Mouse (Mus musculus): ENCODE measurements around the gene Lipt2. TPM values are rescaled to one million over a fixed set of nuclear protein-coding genes. Genes with fewer than 3 reads are reported as not detected.

Gene Lipt2
- total and polyA plus RNA-seq, 3 experiments, result 5.7 to 6.6 (median 6.0) TPM

DNA sequence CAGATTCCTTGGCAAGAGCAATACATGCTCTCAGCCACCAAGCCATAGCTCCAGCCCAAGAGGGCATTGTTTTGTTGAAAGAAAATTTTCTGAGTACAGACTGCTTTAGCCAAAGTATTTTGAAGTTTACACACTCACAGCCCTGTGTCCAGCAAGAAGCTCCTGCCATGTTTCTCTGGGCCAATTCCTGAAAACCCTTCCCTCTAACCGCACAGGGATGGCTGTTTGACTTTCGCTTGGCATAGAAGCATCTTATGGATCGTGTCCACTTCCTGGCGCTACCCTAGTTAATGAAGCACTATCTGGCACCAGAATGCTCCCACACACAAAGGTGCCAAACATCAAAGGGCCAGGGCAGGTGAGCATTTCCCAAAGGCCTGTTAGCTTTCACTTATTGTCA is 10.5 kb upstream of the Lipt2 start:
- Histone ChIP-seq H3K27me3 (ENCODE audit: control insufficient read depth, insufficient read depth, low read length) (no peaks in the 10 kb centered on the region), H3K79me2 (replicated peaks; ENCODE audit: control insufficient read depth, insufficient read depth, low read length) (no peaks in the 10 kb centered on the region), H3K27ac (no peak overlapping the region), H3K4me3 (no peak overlapping the region), H3K36me3 (ENCODE audit: control insufficient read depth, insufficient read depth, low read length) (no peaks in the 10 kb centered on the region), H3K4me1 (ENCODE audit: control insufficient read depth, insufficient read depth, low read length) (no peaks in the 10 kb centered on the region), H3K9ac (ENCODE audit: low read depth, low read length) (no peak overlapping the region)
- TF ChIP-seq EP300 (IDR thresholded peaks at IDR 0.05; ENCODE audit: insufficient read depth, low read depth, low read length) (no peak), CTCF (IDR thresholded peaks at IDR 0.05) (no peak), POLR2A (IDR thresholded peaks at IDR 0.05; ENCODE audit: insufficient read depth, low read depth, low read length) (no peak)
- intact Hi-C loops (cut with DNase I), result no loop called here
- no peak for DNase-seq
- 78% methylated on average over 4 of the region's 4 CpGs for WGBS

DNA sequence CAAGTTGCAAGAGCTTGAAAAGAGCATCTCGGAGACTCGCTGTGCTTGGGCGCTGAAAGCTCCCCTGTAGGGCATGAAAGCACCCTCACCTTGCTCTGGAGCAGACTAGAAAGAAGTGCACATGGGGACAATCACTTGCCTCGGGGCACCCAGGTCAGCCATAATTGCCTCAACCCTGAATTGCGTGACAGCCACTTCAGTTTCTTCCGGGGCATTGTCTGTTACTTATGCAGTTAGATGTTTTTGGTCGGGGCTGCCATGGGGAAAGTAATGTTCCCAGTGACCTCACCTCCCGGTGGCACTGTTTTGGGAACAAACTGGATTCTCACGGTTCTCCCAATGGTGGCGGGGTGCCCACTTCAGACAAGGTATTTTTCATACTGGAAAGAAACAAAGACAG is 9.0 kb upstream of the Lipt2 start:
- Histone ChIP-seq H3K36me3 (ENCODE audit: control insufficient read depth, insufficient read depth, low read length) (no peaks in the 10 kb centered on the region), H3K4me1 (ENCODE audit: control insufficient read depth, insufficient read depth, low read length) (no peaks in the 10 kb centered on the region), H3K9ac (ENCODE audit: low read depth, low read length) (no peak overlapping the region), H3K27me3 (ENCODE audit: control insufficient read depth, insufficient read depth, low read length) (no peaks in the 10 kb centered on the region), H3K79me2 (replicated peaks; ENCODE audit: control insufficient read depth, insufficient read depth, low read length) (no peaks in the 10 kb centered on the region), H3K4me3 (no peak overlapping the region), H3K27ac (no peak overlapping the region)
- DNase-seq, result no peak
- TF ChIP-seq POLR2A (IDR thresholded peaks at IDR 0.05; ENCODE audit: insufficient read depth, low read depth, low read length), result no peak
- TF ChIP-seq EP300 (IDR thresholded peaks at IDR 0.05; ENCODE audit: insufficient read depth, low read depth, low read length), result no peak
- no peak for TF ChIP-seq CTCF (IDR thresholded peaks at IDR 0.05)
- intact Hi-C loops (cut with DNase I), result no loop called here
- 56% methylated on average over 10 of the region's 10 CpGs for WGBS

GRCm38 (mm10) chr7:100150626-100151025 is 8.5 kb upstream of the Lipt2 start:
- Histone ChIP-seq H3K4me1 (ENCODE audit: control insufficient read depth, insufficient read depth, low read length) (no peaks in the 10 kb centered on the region), H3K27me3 (ENCODE audit: control insufficient read depth, insufficient read depth, low read length) (no peaks in the 10 kb centered on the region), H3K9ac (ENCODE audit: low read depth, low read length) (no peak overlapping the region), H3K27ac (no peak overlapping the region), H3K79me2 (replicated peaks; ENCODE audit: control insufficient read depth, insufficient read depth, low read length) (no peaks in the 10 kb centered on the region), H3K4me3 (no peak overlapping the region), H3K36me3 (ENCODE audit: control insufficient read depth, insufficient read depth, low read length) (no peaks in the 10 kb centered on the region)
- TF ChIP-seq EP300 (IDR thresholded peaks at IDR 0.05; ENCODE audit: insufficient read depth, low read depth, low read length) (no peak), CTCF (IDR thresholded peaks at IDR 0.05) (no peak), POLR2A (IDR thresholded peaks at IDR 0.05; ENCODE audit: insufficient read depth, low read depth, low read length) (no peak)
- intact Hi-C loops (cut with DNase I), result no loop called here
- 62% methylated on average over 11 of the region's 11 CpGs for WGBS
- DNase-seq, result no peak

- Histone ChIP-seq H3K79me2 (replicated peaks; ENCODE audit: control insufficient read depth, insufficient read depth, low read length) (no peaks in the 10 kb centered on the region), H3K36me3 (ENCODE audit: control insufficient read depth, insufficient read depth, low read length) (no peaks in the 10 kb centered on the region), H3K4me1 (ENCODE audit: control insufficient read depth, insufficient read depth, low read length) (peaks cover 4% of the 10 kb centered on the region), H3K9ac (ENCODE audit: low read depth, low read length) (no peak overlapping the region), H3K27me3 (ENCODE audit: control insufficient read depth, insufficient read depth, low read length) (no peaks in the 10 kb centered on the region; the same call in 1 of the 2 replicates), H3K27ac (no peak overlapping the region), H3K4me3 (no peak overlapping the region)
- DNase-seq, result no peak
- intact Hi-C loops (cut with DNase I), result loop anchor here (2.0 kb wide), 2 partner anchors 29 to 37 kb away; partner anchors contain the start of gene Pold3
- TF ChIP-seq EP300 (IDR thresholded peaks at IDR 0.05; ENCODE audit: insufficient read depth, low read depth, low read length) (no peak), POLR2A (IDR thresholded peaks at IDR 0.05; ENCODE audit: insufficient read depth, low read depth, low read length) (no peak), CTCF (IDR thresholded peaks at IDR 0.05) (no peak)
- WGBS, result 76% methylated on average over 4 of the region's 4 CpGs
Observed at GRCm38 (mm10) chr7:100157669-100158068, 1.4 kb upstream of the Lipt2 start.

DNA sequence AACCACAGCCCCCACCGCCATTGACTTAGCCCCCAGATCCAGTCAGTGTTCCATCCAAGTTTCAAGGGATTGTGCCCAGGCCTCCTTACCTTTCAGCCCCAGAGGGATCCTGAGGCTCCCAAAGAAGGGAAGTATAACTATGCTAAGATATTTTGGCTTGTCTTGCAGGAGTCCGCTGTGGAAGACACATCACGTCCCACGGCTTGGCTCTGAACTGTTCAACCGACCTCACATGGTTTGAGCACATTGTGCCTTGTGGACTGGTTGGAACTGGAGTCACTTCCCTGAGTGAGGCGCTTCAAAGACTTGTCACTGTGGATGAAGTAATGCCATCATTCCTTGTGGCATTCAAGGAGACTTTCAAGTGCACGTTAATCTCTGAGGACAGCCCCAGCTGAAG is 929 bp downstream of the Lipt2 start:
- H3K36me3 ChIP-seq (ENCODE audit: control insufficient read depth, insufficient read depth, low read length), result no peaks in the 10 kb centered on the region
- H3K4me1 ChIP-seq (ENCODE audit: control insufficient read depth, insufficient read depth, low read length), result peaks cover 4% of the 10 kb centered on the region
- peak overlapping the region; percentile 32; the same call in 1 of the 2 replicates for H3K9ac ChIP-seq (ENCODE audit: low read depth, low read length)
- peak overlapping the region; percentile 79 for H3K4me3 ChIP-seq
- H3K27ac ChIP-seq, result peak overlapping the region; percentile 98
- WGBS, result 56% methylated on average over 7 of the region's 7 CpGs
- DNase-seq, result no peak
- no peaks in the 10 kb centered on the region; the same call in 1 of the 2 replicates for H3K27me3 ChIP-seq (ENCODE audit: control insufficient read depth, insufficient read depth, low read length)
- no peaks in the 10 kb centered on the region for H3K79me2 ChIP-seq (replicated peaks; ENCODE audit: control insufficient read depth, insufficient read depth, low read length)
- intact Hi-C loops (cut with DNase I), result no loop called here
- TF ChIP-seq POLR2A (IDR thresholded peaks at IDR 0.05; ENCODE audit: insufficient read depth, low read depth, low read length) (no peak), CTCF (IDR thresholded peaks at IDR 0.05) (no peak), EP300 (IDR thresholded peaks at IDR 0.05; ENCODE audit: insufficient read depth, low read depth, low read length) (no peak)

- DNase-seq, result no peak
- Histone ChIP-seq H3K9ac (ENCODE audit: low read depth, low read length) (no peak overlapping the region), H3K4me3 (no peak overlapping the region), H3K27ac (no peak overlapping the region), H3K36me3 (ENCODE audit: control insufficient read depth, insufficient read depth, low read length) (no peaks in the 10 kb centered on the region), H3K4me1 (ENCODE audit: control insufficient read depth, insufficient read depth, low read length) (peaks cover 4% of the 10 kb centered on the region), H3K27me3 (ENCODE audit: control insufficient read depth, insufficient read depth, low read length) (no peaks in the 10 kb centered on the region), H3K79me2 (replicated peaks; ENCODE audit: control insufficient read depth, insufficient read depth, low read length) (no peaks in the 10 kb centered on the region)
- intact Hi-C loops (cut with DNase I), result no loop called here
- WGBS, result 54% methylated on average over 4 of the region's 4 CpGs
- TF ChIP-seq EP300 (IDR thresholded peaks at IDR 0.05; ENCODE audit: insufficient read depth, low read depth, low read length) (no peak), CTCF (IDR thresholded peaks at IDR 0.05) (no peak), POLR2A (IDR thresholded peaks at IDR 0.05; ENCODE audit: insufficient read depth, low read depth, low read length) (no peak)
Observed at GRCm38 (mm10) chr7:100163506-100163905, 4.4 kb downstream of the Lipt2 start.

Data from heart, adult 2 months (tissue).